Mouse (Mus musculus) mouse embryonic stem cell (cell line): Measurements from ENCODE around the gene Erbb4.

Source experiments
- in situ Hi-C, 2 experiments: fragments of 300-500 bp; cut with MboI; formaldehyde crosslinking; loops; 1 replicate in 1 of 2; 3 replicates in 1 of 2; pipeline ENCODE4 v1.14.3; 2019 to 2020; ENCODE audit warnings: low sequenced_read_pairs in 2 of 2, low pct_unique_long_range_greater_than_20kb in 1 of 2, mixed read lengths in 1 of 2; ENCODE audit not compliant: unreplicated experiment in 1 of 2

The Erbb4 gene

DNA sequence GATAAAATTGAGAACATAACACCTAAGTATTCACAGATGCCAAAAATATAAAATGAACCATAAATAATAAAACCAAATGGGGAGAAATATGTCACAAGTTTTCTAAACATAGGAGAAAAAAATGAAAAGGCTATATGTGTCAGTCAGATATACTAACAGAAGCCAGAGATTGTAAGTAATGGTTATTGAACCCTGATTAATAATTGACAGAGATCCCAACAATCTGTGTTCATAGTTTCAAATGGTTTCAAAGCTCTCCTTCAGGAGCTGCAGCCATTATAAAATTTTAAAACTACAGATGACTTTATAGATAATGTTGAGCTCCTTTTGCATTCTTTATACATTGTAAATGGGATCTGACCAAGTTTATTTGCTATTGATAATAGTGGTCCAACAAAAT, 426.4 kb downstream of the Erbb4 start:
- in situ Hi-C loops, result no loop called here

DNA sequence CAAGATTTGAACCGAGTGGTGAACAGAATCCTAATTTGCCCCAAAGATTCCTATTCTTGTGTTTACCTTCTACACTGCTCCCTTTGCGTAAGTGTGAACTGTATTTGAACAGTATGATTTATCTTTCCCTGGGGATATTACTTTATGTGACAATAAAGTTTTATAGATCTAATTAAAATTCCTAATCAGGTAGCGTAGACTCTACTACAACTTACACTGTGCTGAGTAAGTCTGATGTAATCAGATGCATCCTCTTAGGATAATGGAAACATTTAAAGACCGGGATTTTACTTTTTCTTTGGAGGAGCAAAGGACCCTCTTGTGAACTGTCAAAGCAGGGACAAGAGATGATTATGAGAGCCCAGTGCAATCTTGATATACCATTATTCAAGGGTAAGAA, 433.2 kb downstream of the Erbb4 start:
- in situ Hi-C loops, result no loop called here

DNA sequence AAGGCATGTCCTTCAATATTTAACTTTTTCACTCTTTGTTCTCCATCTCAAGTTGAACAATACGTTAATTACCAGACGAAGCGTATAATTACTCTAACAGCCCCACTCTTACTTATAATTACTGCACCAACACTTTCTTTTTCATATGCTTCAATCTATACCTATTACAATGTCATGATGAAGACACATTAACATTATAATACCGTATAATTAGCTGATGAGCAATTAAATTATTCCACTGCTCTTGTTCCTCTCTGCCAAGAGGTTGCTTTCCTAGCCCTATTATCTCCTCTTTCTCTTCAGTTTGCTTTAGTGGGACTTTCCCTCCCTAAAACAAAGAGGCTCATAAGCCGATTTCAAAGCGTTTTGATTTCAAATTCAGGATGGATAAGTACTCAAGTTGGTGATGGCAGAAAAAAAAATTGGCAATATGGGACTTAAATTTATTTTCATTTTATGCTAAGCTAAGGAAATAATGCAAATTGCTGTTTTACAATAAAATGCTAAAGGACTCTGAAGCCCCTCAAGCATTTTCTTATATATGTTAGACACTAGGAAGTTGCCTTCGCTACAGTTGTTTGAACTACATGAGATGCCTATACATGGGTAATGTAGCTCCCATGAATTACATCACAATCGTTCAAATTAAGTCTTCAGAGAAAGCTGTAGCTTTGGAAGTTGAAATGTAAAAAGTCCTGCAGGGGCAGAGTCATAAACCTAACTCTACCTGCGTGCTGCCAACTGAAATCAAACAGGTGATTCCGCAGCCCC, 440.8 kb downstream of the Erbb4 start:
- in situ Hi-C loops, result no loop called here

DNA sequence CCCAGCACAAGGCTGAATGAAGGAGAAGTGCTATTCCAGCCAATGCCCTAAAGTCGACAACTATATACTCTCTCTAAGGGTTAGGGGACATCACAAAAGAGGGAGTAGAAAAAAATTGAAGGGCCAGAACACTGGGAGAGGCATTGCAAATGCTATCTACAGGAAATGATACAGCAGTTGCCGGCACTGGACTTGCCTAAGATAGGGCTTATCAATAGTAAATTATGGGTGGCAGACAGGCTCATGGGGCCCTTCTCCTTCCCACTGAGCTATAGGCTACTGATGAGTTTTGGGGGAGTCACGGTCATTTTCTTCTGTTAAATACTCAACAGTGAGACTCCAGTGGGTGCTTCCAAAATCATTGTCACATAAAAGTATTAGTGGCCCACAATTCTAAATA, 517.4 kb downstream of the Erbb4 start:
- in situ Hi-C loops, result no loop called here

DNA sequence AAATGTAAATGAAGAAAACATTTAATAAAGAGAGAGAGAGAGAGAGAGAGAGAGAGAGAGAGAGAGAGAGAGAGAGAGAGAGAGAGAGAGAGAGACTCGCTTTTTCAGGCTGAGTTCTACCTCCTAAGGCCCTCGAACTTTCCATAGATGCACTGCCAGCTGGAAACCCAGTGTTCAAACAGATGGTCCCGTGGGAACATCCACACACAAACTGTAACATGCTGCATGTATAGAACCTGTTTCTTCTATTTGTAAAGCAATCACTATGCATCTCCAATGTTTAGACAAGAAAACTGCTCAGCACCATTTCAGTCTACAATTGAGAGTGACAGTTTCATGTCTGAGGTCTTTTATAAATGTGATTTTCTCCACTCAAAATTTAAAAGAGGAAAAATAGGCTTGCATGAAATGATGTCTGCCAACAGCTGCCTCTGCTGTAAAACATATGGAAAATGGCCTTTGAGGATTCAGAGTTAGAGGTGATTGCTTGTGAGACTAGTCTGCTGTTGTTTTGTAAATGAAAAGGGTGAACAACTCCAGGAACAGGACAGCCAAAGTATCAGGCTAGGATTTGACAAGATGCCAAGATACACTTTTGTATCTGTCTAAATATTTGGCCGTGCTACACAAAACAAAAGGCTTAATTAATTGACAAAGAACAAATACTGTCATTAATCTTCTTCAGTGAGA, 533.9 kb downstream of the Erbb4 start:
- in situ Hi-C loops, result no loop called here

DNA sequence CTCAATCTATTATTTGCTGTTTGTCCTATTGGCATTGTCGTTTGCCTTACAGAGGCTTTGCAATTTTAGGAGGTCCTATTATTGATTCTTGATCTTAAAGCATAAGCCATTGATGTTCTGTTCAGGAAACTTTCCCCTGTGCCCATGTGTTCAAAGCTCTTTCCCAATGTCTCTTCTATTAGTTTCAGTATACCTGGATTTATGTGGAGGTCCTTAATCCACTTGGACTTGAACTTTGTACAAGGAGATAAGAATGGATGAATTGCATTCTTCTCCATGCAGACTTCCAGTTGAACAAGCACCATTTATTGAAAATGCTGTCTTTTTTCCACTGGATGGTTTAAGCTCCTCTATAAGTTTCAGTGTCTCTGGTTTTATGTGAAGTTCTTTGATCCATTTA, 536.9 kb downstream of the Erbb4 start:
- in situ Hi-C loops, result no loop called here

DNA sequence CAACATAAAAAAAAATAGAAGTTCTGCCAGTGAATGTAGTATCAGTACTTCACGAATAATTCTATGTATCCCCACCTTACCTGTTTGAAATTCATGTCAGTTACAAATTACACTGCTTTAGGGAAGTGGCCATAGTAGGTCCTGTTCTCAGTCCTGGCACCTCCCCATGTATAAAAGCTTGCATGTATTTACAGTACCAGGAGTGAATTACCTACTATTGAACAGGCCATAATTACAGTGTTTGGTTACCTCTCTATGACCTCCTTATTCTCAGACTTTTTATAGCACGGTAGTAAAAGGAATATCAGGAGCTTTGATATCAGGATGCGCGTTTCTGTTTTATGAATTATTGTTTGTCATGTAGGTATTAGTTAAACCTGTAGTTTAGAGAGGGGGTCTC, 564.9 kb downstream of the Erbb4 start:
- in situ Hi-C loops, result no loop called here

DNA sequence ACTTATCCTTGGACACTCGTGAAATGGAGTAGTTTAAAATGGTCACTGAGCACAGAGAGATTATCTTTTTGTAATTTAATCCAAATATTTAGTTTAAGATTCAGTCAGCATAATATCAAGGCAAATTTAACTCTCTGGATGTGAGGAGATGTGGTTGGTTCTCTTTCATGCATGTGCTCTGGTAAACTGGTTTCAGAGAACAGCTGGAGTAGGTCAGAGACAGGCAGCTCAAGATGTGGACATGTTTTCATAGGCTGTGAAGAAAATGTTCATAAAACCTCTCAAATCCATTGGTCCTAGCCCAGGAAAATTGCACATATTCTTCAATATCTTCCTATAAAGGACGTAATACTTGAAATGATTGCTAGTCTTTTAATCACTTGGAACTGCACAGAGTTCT, 590.0 kb downstream of the Erbb4 start:
- in situ Hi-C loops, result no loop called here

DNA sequence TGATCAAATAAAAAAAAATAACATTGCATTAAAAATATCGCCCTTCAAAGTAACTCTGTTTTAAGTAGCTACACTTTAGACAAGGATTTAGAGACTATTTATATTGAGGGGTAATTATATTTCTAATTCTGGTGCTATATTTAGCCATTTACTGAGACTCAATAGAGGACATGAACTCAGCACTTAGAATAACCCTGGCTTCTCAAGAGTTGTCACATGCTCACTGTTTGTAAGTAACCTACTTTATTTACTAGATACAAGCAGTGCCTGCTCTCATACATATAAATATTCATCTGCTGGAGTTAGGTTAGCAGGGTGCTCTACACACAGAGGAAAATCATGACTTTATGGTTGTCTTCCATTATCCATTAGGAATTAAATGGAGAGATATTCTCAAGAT, 604.0 kb downstream of the Erbb4 start:
- in situ Hi-C loops, result no loop called here

DNA sequence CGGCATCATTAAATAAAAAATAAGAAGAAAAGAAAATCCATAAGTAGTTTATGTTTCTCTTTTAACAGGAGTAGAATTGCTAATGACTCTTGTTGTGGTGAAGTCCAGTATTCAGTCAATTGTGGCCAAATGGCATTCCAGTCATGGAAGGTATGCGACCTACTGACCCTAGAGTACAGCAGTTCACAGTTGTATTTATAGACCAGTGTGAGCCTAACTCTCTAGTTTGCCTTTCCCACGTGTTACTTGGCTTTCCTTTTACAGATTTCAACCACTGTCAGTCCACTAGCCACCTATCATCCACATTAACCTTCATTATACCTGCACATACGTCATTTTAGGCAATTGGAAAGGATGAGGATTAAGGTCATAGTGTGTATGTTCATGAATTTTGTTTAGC, 606.3 kb downstream of the Erbb4 start:
- in situ Hi-C loops, result no loop called here

DNA sequence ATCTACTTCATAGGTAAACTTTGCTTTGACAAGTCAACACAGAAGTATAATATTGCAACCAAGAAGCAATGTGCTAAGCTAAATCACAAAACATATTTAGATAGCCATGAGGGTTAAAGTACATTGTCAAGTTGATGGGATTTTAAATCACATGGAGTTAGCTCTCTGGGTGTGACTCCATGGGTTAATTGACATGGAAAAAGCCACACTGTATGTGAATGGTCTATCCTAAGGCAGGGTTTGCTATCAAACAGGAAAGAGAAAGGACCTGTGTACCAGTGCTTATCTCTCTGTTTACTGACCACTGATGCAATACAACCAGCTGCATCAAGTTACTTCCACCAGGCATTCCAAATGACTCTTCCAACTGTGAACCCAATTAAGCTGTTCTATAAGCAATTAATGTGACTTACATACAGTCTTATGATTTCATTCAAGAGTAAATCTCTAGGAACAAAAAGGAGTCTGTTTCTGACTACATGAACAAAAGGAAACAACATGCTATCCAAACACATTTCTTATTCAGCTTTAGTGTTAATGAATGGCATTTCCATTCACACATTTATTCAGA, 641.4 kb downstream of the Erbb4 start:
- in situ Hi-C loops, result no loop called here

DNA sequence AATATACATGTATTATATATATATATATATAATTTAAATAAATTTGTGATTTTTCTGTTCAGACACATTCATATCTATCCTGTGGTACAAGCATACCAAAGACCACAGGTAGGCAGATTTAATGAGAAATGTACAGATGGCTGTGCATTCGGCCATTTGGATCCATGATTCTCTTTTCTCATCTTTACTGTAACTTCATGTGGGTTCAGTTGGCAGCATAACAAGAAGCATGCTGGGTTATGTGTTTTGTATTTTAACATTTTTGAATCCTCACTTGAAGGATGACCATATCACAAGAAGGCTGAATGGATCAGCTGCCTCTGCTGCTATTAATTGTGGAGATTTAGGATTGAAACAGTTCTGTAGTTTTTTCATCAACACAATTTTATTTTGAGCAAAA, 656.6 kb downstream of the Erbb4 start:
- in situ Hi-C loops, result no loop called here

DNA sequence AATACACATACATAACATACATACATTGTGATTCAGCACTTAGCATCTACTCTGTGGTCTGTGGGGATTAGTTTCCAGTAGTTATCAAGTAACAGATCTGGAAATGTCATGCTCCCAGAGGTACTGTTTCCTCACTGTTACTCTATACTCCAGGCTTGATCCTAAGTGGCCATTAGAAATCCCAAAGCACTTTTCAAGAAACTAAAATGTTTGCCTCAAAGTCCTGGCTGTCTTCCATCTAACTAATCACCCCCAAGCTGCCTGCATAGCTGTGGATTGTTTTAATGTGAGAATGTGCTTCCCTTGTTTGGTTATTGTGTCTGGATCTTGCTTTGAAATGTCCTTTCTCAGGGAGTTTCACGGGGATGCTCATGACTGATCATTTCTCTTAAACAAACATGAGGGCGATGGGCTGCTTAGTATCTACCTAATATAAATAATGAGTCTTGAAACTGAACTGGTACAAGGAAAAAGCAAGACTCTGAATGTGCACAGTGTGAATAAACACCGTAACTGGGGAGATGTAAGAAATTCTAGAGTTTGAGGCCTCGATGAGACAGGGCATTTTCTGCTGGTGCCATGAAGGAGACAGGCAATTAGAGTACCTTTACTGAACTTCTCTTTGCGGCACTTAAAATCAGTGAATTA, 683.4 kb downstream of the Erbb4 start:
- in situ Hi-C loops, result no loop called here

DNA sequence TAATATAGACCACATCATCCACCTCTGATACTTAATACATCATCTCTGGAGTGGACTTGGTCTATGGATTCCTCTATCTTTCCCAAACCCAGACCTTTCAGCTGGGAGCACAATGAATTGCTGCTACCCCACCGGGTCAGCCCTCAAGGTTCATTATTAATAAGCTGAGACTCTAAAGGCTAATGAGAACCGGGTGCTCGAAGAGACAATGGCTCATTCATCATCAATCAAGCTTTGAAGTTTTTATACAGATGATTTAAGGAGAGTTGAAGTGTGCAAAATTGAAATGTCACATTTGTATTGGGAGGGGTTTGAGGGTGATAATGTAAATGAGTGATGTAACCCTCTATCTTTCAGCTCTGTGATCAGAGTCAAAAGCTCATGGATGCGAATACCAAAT, 706.7 kb downstream of the Erbb4 start:
- in situ Hi-C loops, result no loop called here

DNA sequence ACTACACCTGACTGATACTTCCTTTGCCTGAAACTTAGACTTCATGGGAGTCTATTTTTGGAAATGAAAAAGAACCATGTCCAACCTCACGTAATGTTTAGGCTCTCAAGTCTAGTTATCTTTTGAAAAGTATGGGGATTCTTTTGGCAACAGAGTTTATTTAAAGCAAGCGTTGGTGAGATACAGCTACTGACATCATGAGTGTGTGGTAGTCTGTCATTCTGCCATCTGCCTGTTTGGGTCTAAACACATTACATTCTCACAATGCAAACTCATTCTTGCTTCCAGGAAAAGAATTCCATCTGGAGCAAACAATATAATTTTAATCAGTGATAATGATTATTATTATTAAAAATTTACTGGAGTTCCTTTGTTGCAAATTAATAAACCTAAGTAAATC, 736.3 kb downstream of the Erbb4 start:
- in situ Hi-C loops, result no loop called here

DNA sequence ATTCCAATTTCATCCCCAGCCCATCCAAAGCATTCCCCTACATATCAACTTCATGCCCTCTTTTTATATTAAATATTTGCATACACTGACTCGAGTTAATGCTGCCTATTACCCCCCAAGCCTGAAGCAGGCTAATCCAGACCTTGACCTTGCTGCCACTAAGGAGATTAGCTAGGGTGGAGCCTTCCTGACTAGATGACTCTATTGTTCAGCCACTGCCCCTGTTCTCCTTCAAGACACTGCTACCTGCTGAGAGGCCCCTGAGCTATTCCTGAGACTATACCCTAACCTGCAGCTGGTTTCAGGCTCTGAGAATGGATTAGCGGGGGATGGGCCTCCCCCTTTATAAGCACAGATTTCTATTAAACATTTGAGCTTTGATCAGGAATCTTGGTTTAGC, 774.1 kb downstream of the Erbb4 start:
- in situ Hi-C loops, result no loop called here

DNA sequence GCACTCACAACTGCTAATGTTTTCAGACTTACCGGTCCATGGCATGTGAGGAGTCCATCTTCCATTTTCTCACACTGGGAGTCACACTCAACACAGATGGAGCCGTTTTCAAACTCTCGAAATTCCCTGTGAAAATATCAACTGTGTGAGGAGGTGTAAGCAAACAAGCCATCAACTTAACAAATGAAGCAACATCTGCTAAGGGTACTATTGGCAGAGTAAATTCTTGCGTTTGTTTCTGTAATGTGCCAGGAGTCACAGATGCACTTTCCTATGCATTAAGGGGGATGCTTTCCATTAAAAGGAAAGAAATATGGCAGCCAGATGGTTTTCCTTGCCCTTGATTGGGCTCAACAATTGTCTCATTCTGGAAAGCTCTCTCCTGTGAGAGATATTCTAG, 802.0 kb downstream of the Erbb4 start:
- in situ Hi-C loops, result no loop called here

DNA sequence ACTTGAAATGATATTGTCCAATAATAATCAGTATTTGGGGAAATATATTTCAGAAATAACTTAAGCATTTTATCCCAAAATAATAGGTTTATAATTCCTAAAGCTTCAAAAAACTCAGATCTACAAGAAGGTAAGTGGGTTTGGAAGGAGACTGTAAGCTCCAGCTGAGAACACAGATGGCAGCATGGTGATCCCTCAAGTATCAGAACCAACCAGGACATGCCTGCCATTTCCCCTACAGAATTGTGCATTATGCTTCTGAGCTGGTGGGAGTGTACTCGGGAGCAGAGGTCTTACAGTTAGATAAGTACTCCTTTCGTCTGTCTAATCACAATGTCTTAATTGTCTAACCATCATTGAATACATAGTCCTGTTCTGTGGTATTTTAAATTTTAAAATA, 823.4 kb downstream of the Erbb4 start:
- in situ Hi-C loops, result no loop called here

DNA sequence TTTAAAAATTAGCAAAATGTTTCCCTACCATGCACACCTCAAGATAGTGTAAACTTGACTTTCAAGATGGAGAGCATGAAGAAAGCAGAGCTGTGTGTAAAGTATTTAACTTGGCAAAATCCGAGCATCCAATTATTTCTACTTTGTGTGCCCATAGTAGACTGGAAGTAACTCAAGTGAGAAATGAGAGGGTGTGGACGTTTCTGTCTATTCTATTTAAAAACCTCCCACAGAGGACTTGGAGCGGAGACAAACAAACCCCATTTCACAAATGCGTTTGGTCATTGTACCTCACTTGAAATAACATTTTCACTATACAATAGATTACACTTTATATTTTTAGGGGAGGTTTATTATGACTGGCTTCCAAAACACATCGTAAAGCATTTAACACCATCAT, 832.0 kb downstream of the Erbb4 start:
- in situ Hi-C loops, result no loop called here

DNA sequence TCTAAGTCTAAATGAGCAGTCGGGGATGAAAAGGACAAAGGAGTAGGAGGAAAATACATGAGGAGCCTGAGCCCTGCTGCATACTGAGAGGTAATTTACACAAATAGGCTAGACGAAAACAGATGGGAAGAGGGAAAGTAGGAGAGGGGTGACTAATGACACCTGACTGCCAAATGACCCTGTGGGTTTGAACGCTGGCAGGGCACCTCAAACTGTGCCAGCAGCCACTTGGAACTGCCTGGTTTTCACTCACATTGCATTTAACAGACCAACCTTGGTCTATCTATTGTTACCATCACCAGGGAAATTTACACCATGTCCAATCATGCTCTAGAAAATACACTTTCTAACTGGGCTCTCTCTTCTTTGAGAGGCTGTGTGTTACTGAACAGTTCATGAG, 929.3 kb downstream of the Erbb4 start:
- in situ Hi-C loops, result no loop called here
